9 mouse cellular contexts compared by ENCODE assay signal in genomic region chr11:109358549-109358948, GRCm38 (mm10). TPM values are rescaled to one million over a fixed set of nuclear protein-coding genes. Genes with fewer than 3 reads are reported as not detected.
DNase-seq lines count a peak whose midpoint lies in the region; ATAC-seq and TF ChIP-seq lines count a peak whose summit lies in the region.
"Had no signal": no experiment of that assay in that cellular context is flagged by ENCODE, and none has a peak within 500 bp of the region (broad histone marks: within the 10 kb centered on the region; RNA-seq: fewer than 3 reads in every experiment).

No protein-coding gene starts in this region.

- no peak overlapping the region; the same call in 1 of the 2 replicates for H3K27ac ChIP-seq in kidney, postnatal 0 days
- H3K27ac ChIP-seq in kidney, embryonic 14.5 days (ENCODE audit: low read depth, low read length), result no peak overlapping the region
- H3K27ac ChIP-seq in embryonic facial prominence, embryonic 15.5 days (replicated peaks), result 0 out of 2 replicates have a peak overlapping the region, but pooled peaks have one; percentile 2
- H3K27ac ChIP-seq in midbrain, embryonic 11.5 days (ENCODE audit: low read depth, low read length), result peak overlapping the region; percentile 44

- WGBS in kidney, postnatal 0 days, result 54% methylated on average over 3 of the region's 3 CpGs
- 51% methylated on average over 3 of the region's 3 CpGs for WGBS in kidney, embryonic 14.5 days
- 53% methylated on average over 3 of the region's 3 CpGs for WGBS in embryonic facial prominence, embryonic 15.5 days
- 23% methylated on average over 3 of the region's 3 CpGs for WGBS in midbrain, embryonic 11.5 days

- ATAC-seq in kidney, postnatal 0 days (replicated peaks; ENCODE audit: low FRiP score, low read depth), result no peak
- no peak for ATAC-seq in kidney, embryonic 14.5 days (ENCODE audit: low FRiP score, low TSS enrichment)
- ATAC-seq in embryonic facial prominence, embryonic 15.5 days (ENCODE audit: insufficient number of reproducible peaks, low FRiP score, low TSS enrichment, low read depth), result no peak
- ATAC-seq in midbrain, embryonic 11.5 days (ENCODE audit: low FRiP score), result no peak
- ATAC-seq in CD4-positive, CD25-positive, alpha-beta regulatory T cell, adult 4 months, result no peak

- H3K9me3 ChIP-seq in kidney, postnatal 0 days (replicated peaks; ENCODE audit: low read length), result no peaks in the 10 kb centered on the region
- H3K9me3 ChIP-seq in kidney, embryonic 14.5 days (ENCODE audit: control insufficient read depth, low read length), result no peaks in the 10 kb centered on the region
- no peaks in the 10 kb centered on the region for H3K9me3 ChIP-seq in embryonic facial prominence, embryonic 15.5 days (replicated peaks)
- no peaks in the 10 kb centered on the region for H3K9me3 ChIP-seq in midbrain, embryonic 11.5 days (ENCODE audit: control insufficient read depth, low read length)

- H3K4me3 ChIP-seq in kidney, postnatal 0 days (replicated peaks; ENCODE audit: low read depth, low read length), result no peak overlapping the region
- no peak overlapping the region for H3K4me3 ChIP-seq in kidney, embryonic 14.5 days (ENCODE audit: low read length)
- H3K4me3 ChIP-seq in embryonic facial prominence, embryonic 15.5 days (replicated peaks), result no peak overlapping the region
- H3K4me3 ChIP-seq in midbrain, embryonic 11.5 days (ENCODE audit: low read depth, low read length), result no peak overlapping the region

- no peak overlapping the region for H3K9ac ChIP-seq in kidney, postnatal 0 days (ENCODE audit: low read depth, low read length)
- H3K9ac ChIP-seq in kidney, embryonic 14.5 days (ENCODE audit: low read depth, low read length), result no peak overlapping the region
- no peak overlapping the region for H3K9ac ChIP-seq in embryonic facial prominence, embryonic 15.5 days
- 0 out of 2 replicates have a peak overlapping the region, but pooled peaks have one; percentile 10 for H3K9ac ChIP-seq in midbrain, embryonic 11.5 days (ENCODE audit: low read length)

- peak; percentile 49 for DNase-seq in kidney, postnatal 0 days (ENCODE audit: low spot score)
- DNase-seq in R1 (ENCODE audit: low read depth, low spot score) (peak; percentile 79), liver (no peak)
- no peak for DNase-seq in midbrain, embryonic 11.5 days (ENCODE audit: low spot score, missing footprints)
- no peak for DNase-seq in spleen, adult 18-20 months

- no peaks in the 10 kb centered on the region for H3K27me3 ChIP-seq in kidney, postnatal 0 days (ENCODE audit: insufficient read depth, low read length)
- no peaks in the 10 kb centered on the region for H3K27me3 ChIP-seq in kidney, embryonic 14.5 days (ENCODE audit: control insufficient read depth, insufficient read depth, low read length)
- no peaks in the 10 kb centered on the region for H3K27me3 ChIP-seq in embryonic facial prominence, embryonic 15.5 days
- no peaks in the 10 kb centered on the region; the same call in 1 of the 2 replicates for H3K27me3 ChIP-seq in midbrain, embryonic 11.5 days (ENCODE audit: control insufficient read depth, insufficient read depth, low read length)

- H3K4me2 ChIP-seq in kidney, postnatal 0 days (ENCODE audit: low read length), result no peak overlapping the region
- no peak overlapping the region for H3K4me2 ChIP-seq in kidney, embryonic 14.5 days (replicated peaks; ENCODE audit: low read depth, low read length)
- H3K4me2 ChIP-seq in embryonic facial prominence, embryonic 15.5 days (replicated peaks), result no peak overlapping the region
- H3K4me2 ChIP-seq in midbrain, embryonic 11.5 days, result no peak overlapping the region

- no peak for TF ChIP-seq CTCF in kidney, postnatal 0 days (IDR thresholded peaks at IDR 0.05; ENCODE audit: low read depth)

- H3K36me3 ChIP-seq in kidney, postnatal 0 days (ENCODE audit: insufficient read depth, low read length), result no peaks in the 10 kb centered on the region
- H3K36me3 ChIP-seq in kidney, embryonic 14.5 days (ENCODE audit: control insufficient read depth, insufficient read depth, low read length), result no peaks in the 10 kb centered on the region
- H3K36me3 ChIP-seq in embryonic facial prominence, embryonic 15.5 days, result no peaks in the 10 kb centered on the region
- H3K36me3 ChIP-seq in midbrain, embryonic 11.5 days (ENCODE audit: control insufficient read depth, insufficient read depth, low read length), result no peaks in the 10 kb centered on the region

- H3K4me1 ChIP-seq in kidney, postnatal 0 days (replicated peaks; ENCODE audit: insufficient read depth, low read length), result peaks cover 15% of the 10 kb centered on the region; the same call in 1 of the 2 replicates
- H3K4me1 ChIP-seq in kidney, embryonic 14.5 days (ENCODE audit: control insufficient read depth, insufficient read depth, low read length), result peaks cover 24% of the 10 kb centered on the region; the same call in 1 of the 2 replicates
- H3K4me1 ChIP-seq in embryonic facial prominence, embryonic 15.5 days, result peaks cover 39% of the 10 kb centered on the region
- peaks cover 13% of the 10 kb centered on the region for H3K4me1 ChIP-seq in midbrain, embryonic 11.5 days (ENCODE audit: control insufficient read depth, insufficient read depth, low read length)

RNA-seq across cellular contexts. Expression of gene Gna13, which starts 4.1 kb away (rescaled TPM):
- 33.9 and 36.2 TPM in 2 replicates for polyA plus RNA-seq in kidney, postnatal 0 days (2015; fragmentation: Nextera tagmentation; extraction: Ambion mirVana)
- polyA plus RNA-seq in kidney, embryonic 14.5 days (2014; fragmentation: Nextera tagmentation; extraction: Ambion mirVana), result 19.0 and 31.0 TPM in 2 replicates
- 24.8 and 25.6 TPM in 2 replicates for polyA plus RNA-seq in embryonic facial prominence, embryonic 15.5 days (2015; fragmentation: Nextera tagmentation; extraction: Ambion mirVana)
- polyA plus RNA-seq in midbrain, embryonic 11.5 days (2014; fragmentation: Nextera tagmentation; extraction: Ambion mirVana), result 19.4 and 20.4 TPM in 2 replicates
- 10 to 100 TPM; 55.1 to 57.8 TPM for polyA plus RNA-seq in CD4-positive, CD25-positive, alpha-beta regulatory T cell, adult 4 months (2017; shearing (Covaris generic))

RNA-seq across cellular contexts. Expression of gene 9930022D16Rik, which starts 55.2 kb away (rescaled TPM):
- 0.04 TPM in 1 of 2 replicates, not detected in the other for polyA plus RNA-seq in kidney, postnatal 0 days (2015; fragmentation: Nextera tagmentation; extraction: Ambion mirVana)
- not detected in 2 replicates for polyA plus RNA-seq in kidney, embryonic 14.5 days (2014; fragmentation: Nextera tagmentation; extraction: Ambion mirVana)
- not detected in 2 replicates for polyA plus RNA-seq in embryonic facial prominence, embryonic 15.5 days (2015; fragmentation: Nextera tagmentation; extraction: Ambion mirVana)
- not detected in 2 replicates for polyA plus RNA-seq in midbrain, embryonic 11.5 days (2014; fragmentation: Nextera tagmentation; extraction: Ambion mirVana)
- polyA plus RNA-seq in CD4-positive, CD25-positive, alpha-beta regulatory T cell, adult 4 months (2017; shearing (Covaris generic)), result under 1 TPM; 0.22 to 0.39 TPM
- polyA plus RNA-seq: limb, embryonic 11.5 days had no signal

Comparison
In these comparisons a context has a peak if more than half of its experiments do, and no peak if none do; other contexts are left out.
1. DNase-seq: peak in kidney, postnatal 0 days (single experiment) and R1 (single experiment); none in midbrain, embryonic 11.5 days (single experiment), liver (single experiment) and spleen, adult 18-20 months (0 of 2).
2. H3K27ac ChIP-seq: peak in embryonic facial prominence, embryonic 15.5 days (single experiment) and midbrain, embryonic 11.5 days (single experiment); none in kidney, postnatal 0 days (single experiment) and kidney, embryonic 14.5 days (single experiment).